Mouse (Mus musculus): ENCODE measurements around the gene Sh2b1.

Sh2b1 gene

GRCm38 (mm10) chr7:126473470-126474086 lies 1.6 kb downstream of the Sh2b1 start:
- no peak for DNase-seq

DNA sequence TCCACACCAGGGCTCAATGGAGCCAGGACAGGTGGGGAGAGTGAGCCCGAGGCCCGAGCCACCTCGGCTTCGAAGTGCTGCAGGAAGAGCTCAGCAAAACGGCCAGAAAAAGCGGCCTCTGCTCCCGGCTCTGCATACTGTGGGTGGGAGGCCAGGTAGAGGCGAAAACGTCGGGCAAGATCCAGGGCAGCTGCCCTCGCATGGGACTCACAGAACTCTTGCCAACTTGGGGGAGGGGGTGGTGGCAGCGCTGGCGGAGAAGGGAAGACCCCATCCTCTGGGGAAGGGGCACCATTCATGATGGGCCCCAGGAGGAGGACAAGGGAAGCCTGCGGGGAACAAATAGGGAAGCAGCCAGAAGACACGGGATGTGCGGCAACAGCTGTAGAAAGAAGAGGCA lies 2.5 kb downstream of the Sh2b1 start:
- DNase-seq = no peak

GRCm38 (mm10) chr7:126472306-126472705 lies 2.9 kb downstream of the Sh2b1 start:
- no peak for DNase-seq

DNA sequence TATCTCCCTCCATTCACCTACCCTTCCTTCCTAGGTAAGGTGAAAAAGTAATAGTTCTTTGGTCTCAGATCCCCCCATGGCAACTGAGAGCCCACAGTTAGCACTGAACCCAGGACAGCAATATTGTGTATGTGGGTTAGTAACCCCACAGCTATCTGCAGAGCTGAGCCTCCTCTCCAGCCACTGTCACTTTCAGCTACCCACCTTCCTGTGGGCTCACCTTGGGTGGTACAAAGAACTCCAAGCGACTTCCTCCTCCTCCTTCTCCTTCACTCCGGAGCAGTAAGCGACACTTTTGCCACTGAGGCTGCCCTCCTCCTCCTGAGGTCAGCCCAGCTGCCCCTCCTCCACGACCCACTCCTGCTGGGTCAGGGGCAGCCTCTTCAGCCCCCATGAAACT lies 3.4 kb downstream of the Sh2b1 start:
- DNase-seq = no peak

- no peak for DNase-seq
Measured at GRCm38 (mm10) chr7:126471361-126471760, 3.9 kb downstream of the Sh2b1 start.

GRCm38 (mm10) chr7:126470077-126470476 lies 5.1 kb downstream of the Sh2b1 start:
- DNase-seq = no peak

DNA sequence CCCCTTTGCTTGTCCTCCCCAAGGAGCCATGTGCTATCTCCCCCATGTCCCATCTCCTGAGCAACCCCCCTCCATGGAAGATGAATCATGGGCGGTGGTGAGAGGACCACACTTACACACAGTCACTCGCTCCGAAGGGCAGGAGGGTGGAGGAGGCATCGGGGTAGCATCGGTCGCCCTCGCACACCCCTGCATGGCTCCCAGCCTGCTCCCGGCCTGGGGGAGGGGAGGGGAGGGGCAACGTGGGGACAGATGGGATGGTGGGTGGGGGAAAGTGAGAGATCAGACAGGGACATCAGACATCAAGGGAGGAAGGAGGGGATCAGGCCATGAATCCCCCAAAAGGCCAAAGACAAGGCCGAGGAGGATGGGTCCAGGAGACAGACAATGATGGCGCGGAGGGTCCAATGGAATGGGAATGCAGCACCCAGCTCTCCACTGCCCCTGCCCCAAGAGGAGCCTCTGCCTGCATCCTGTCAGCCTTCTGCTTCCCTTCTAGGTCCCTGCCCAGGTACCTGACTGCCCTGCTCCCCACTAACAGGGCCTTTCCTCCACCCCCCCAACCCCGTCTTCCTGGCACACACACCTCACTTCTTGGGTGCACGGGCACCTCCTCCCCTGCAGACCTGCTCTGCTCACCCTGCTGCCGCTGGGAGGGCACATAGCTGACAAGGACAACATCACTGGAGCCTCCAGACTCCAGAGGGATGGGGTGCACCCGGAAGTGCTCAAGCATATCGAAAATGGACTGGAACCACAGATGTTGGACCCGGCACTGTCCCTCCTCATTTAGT lies 7.2 kb downstream of the Sh2b1 start:
- no peak for DNase-seq

GRCm38 (mm10) chr7:126467271-126467670 lies 8.0 kb downstream of the Sh2b1 start:
- DNase-seq = no peak

DNA sequence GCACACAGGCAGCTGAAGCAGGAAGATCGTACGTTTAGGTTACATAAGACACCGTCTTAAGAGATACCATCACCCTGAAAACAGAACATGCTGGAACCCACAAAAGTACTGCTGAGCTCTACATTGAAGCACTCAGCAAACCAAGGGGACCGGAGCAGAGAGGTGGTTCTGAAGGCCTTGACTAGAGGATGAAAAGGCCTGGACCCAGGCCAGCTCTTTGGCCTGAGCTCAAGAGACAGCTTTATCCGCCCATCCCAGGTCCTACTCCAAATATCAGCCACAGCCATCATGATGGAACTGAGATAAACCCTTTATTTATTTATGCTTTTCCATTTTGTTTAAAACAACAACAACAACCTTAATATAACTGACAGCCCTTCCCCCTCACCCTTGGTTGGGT lies 8.5 kb downstream of the Sh2b1 start:
- DNase-seq = no peak

- no peak for DNase-seq
Measured at GRCm38 (mm10) chr7:126466116-126466515, 9.1 kb downstream of the Sh2b1 start.

DNA sequence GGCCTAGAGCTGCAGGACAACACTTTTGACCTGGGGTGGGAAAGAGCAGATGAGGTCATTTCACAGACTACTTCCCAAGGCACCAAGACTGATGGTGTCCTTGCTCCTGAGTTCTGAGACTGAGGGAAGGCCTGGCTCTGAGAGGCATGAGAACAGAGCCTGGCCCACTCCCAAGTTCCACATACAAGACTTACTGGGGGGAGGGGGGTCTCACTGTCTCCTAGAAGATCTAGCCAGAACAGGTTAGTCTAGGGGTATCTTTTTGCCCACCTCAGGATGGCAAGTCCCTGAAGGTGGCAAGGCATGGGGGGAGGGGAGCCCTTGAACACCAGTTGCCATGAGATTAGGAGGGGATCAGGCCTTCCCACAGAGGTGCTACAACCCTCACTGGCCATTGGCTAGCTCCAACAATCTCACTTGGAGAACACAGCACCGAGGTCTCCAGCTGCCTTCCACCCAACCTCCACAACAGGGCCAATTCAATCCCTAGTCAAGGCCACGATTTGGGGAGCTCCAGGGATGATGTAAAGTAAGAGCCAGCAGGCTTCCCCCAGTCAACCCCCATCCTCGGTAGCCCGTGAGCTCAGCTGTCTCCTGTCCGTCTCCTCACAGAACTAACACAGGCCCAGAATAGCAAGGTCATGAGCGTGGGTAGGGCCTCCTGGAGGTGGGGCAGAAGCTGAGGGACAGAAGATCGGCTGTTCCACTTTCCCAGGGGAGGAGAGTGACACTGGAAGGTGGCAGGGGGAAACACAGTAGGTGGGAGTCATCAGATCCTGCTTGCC lies 9.8 kb downstream of the Sh2b1 start:
- DNase-seq = no peak

DNA sequence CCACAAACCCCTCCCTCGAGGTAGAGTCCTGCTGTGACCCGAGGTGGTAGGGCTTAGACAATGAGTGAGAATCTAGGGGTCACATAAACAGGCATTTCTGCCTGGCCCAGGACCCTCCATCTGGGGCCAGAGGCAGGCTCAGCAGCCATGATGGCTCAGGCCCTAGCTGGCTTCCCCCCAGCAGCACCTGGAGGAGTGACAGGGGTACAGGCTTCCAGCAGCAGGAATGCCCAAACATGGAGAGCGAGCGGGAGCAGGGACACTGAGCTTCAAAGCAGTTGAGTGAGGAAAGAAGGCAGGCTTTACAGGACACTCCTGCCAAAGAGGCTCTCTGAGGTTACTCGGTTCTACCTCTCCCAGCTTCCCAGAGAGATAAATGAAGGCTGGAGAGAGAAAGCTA lies 10.4 kb downstream of the Sh2b1 start:
- DNase-seq = no peak

DNA sequence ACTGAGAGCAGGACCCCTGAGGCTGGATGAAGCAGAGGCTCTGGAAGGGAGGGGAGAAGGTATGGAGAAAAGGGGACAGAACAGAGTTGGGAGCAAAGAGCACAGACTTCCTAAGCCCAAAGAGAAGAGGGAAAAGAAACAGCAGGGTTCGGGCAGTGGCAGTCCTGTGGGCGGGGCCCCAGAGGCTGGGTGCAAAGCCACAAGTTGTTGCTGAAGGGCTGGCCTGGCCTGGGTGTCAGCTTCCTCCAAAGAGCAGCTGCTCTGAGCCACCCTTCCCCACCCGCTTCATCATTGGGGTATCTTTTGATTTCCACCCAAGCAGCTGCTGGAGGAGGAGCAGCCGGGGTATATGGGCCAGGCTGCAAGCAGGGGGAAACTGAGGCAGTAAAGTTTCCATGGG lies 11.1 kb downstream of the Sh2b1 start:
- no peak for DNase-seq

DNA sequence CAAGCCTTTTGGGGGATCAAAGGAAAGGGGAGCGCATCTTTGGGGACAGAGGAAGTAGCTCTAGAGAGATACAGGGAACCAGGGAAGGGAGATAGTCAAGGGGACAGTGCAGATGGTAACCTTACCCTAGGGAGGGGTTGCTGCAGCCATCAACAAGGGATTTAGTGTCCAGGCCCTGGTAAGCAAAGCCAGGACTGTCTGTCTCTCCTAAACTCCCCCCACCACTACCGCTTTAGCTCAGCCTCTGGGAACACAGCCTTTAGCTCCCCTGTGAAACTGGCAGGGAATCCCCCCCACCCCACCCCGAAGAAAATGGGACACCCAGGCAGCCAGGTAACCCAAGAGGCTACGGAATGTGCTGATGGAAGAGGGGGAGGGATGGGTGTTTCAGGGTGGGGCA lies 11.7 kb downstream of the Sh2b1 start:
- DNase-seq = no peak

- DNase-seq = no peak
Measured at GRCm38 (mm10) chr7:126463004-126463403, 12.2 kb downstream of the Sh2b1 start, which contains the start of gene Atp2a1. TSS of gene Atp2a1 (minus strand) at chr7:126463108.

- no peak for DNase-seq
Measured at GRCm38 (mm10) chr7:126461626-126462025, 13.6 kb downstream of the Sh2b1 start.

- no peak for DNase-seq
Measured at GRCm38 (mm10) chr7:126460623-126461399, 14.4 kb downstream of the Sh2b1 start.

DNA sequence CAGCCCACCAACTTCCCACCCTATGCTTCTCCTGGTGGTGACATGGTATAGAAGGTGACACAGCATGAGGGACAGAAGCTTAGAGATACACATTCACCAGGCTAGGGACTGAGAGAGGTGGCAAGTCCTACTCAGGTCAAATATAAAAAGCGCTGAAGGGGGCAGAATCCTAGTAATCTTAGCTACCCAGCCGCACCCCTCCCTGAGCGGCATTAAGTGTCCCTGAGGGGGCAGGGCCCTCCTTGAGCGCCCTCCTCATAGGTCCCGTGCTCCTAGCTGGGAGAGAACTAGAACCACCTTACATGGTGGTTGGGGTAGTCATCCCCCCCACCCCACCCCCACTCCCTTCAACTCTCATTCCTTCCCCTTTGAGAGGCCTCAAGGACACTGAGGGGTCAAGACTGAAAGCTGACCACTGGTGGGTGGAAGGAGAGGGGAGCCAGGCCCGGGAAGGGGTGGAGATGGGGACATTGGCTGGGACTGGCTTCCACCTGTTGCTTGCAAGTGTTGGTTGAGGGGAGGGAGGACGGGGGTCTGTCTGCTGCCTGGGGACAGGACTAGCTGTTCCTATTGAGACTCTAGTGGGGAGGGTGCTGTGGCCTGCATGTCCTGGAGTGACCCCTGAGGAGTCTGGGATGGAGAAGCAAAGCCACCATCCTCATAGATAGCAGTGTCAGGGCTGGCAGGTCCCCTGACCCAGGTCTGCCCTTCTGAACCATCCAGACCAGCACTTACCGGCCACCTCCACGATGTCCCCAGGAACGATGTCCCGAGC lies 16.2 kb downstream of the Sh2b1 start:
- no peak for DNase-seq

GRCm38 (mm10) chr7:126458225-126458624 lies 17.0 kb downstream of the Sh2b1 start:
- DNase-seq = no peak

- no peak for DNase-seq
Measured at GRCm38 (mm10) chr7:126456382-126457266, 18.6 kb downstream of the Sh2b1 start.

DNA sequence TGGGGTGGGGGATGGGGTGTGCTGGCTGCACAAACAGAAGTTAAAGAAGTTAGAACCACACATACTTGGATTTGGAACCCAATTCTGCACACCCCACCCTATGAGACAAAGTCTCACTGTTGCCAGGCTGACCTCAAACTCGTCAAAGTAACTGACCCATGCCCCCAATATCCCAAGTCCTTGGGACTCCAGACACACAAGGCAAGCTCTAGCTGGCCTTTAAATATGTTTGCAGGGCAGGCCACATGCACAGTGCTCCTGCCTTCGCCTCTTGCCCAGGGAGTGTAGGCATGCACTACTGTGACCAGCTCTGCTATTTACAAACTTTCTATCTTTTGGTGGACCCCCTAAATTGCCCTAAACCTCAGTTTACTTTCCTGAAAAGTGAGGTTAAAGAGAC lies 20.0 kb downstream of the Sh2b1 start:
- DNase-seq = no peak

All from cerebellum, adult 11-12 months (tissue).